20 mouse cellular contexts compared by ENCODE assay signal in genomic region chr17:79093286-79093975, GRCm38 (mm10). TPM values are rescaled to one million over a fixed set of nuclear protein-coding genes. Genes with fewer than 3 reads are reported as not detected.
DNase-seq lines count a peak whose midpoint lies in the region; ATAC-seq and TF ChIP-seq lines count a peak whose summit lies in the region.
"Had no signal": no experiment of that assay in that cellular context is flagged by ENCODE, and none has a peak within 500 bp of the region (broad histone marks: within the 10 kb centered on the region; RNA-seq: fewer than 3 reads in every experiment).

No protein-coding gene starts in this region.

- H3K27me3 ChIP-seq in hindbrain, postnatal 0 days (ENCODE audit: insufficient read depth, low read length) = no peaks in the 10 kb centered on the region
- no peaks in the 10 kb centered on the region for H3K27me3 ChIP-seq in hindbrain, embryonic 11.5 days (ENCODE audit: control insufficient read depth, insufficient read depth, low read length)
- H3K27me3 ChIP-seq: forebrain, embryonic 15.5 days; limb, embryonic 12.5 days; liver, embryonic 13.5 days; neural tube, embryonic 13.5 days had no signal

- no peaks in the 10 kb centered on the region for H3K4me1 ChIP-seq in hindbrain, postnatal 0 days (ENCODE audit: insufficient read depth, low read length)
- H3K4me1 ChIP-seq in hindbrain, embryonic 11.5 days (replicated peaks; ENCODE audit: control insufficient read depth, insufficient read depth, low read length) = no peaks in the 10 kb centered on the region
- H3K4me1 ChIP-seq: forebrain, embryonic 15.5 days; limb, embryonic 12.5 days; liver, embryonic 13.5 days; neural tube, embryonic 13.5 days had no signal

- no peak overlapping the region for H3K27ac ChIP-seq in hindbrain, postnatal 0 days
- no peak overlapping the region for H3K27ac ChIP-seq in hindbrain, embryonic 11.5 days (ENCODE audit: low read depth, low read length)
- H3K27ac ChIP-seq: forebrain, embryonic 15.5 days; heart, embryonic 10.5 days; kidney, postnatal 0 days; limb, embryonic 12.5 days; liver, embryonic 13.5 days; neural tube, embryonic 13.5 days had no signal

- peak; percentile 30 for DNase-seq in hindbrain, postnatal 0 days (ENCODE audit: low spot score)
- no peak for DNase-seq in hindbrain, embryonic 11.5 days (ENCODE audit: low spot score)
- DNase-seq in CD4-positive helper T cell, adult 2 months (ENCODE audit: low read depth, low spot score) = peak; percentile 79
- no peak for DNase-seq in left cerebral cortex, postnatal 25 days (ENCODE audit: low spot score in 2 of 2)
- DNase-seq in cerebellum, adult 9-10 months = no peak
- DNase-seq: cerebellum, adult 11 months; cerebellum, postnatal 25 days; gastrocnemius, postnatal 36 days; kidney, adult 11 months; liver, embryonic 13.5 days; right cerebral cortex, postnatal 14 days had no signal

- 73% methylated on average over 5 of the region's 5 CpGs for WGBS in hindbrain, postnatal 0 days
- WGBS in hindbrain, embryonic 11.5 days = 84% methylated on average over 5 of the region's 5 CpGs

- no peak overlapping the region for H3K9ac ChIP-seq in hindbrain, postnatal 0 days (replicated peaks; ENCODE audit: low read length)
- H3K9ac ChIP-seq in hindbrain, embryonic 11.5 days (ENCODE audit: low read depth, low read length) = no peak overlapping the region
- H3K9ac ChIP-seq: forebrain, embryonic 15.5 days; limb, embryonic 12.5 days; liver, embryonic 13.5 days; neural tube, embryonic 13.5 days had no signal

- ATAC-seq in hindbrain, postnatal 0 days = no peak
- ATAC-seq in hindbrain, embryonic 11.5 days (ENCODE audit: low FRiP score) = no peak
- peak; percentile 90 for ATAC-seq in activated CD4-positive, CD25-positive, alpha-beta regulatory T cell, adult 4 months
- ATAC-seq in neutrophil, adult 5-6 weeks (ENCODE audit: extremely low read depth, insufficient number of reproducible peaks, low FRiP score, poor library complexity, severe bottlenecking) = 0 out of 2 replicates have a peak, but pooled peaks have one; percentile 19
- ATAC-seq: forebrain, embryonic 15.5 days; lung, postnatal 0 days had no signal

- intact Hi-C loops in left cerebral cortex, postnatal 25 days (cut with DNase I) = no loop called here

- no peaks in the 10 kb centered on the region for H3K9me3 ChIP-seq in hindbrain, postnatal 0 days (ENCODE audit: low read length)
- no peaks in the 10 kb centered on the region for H3K9me3 ChIP-seq in hindbrain, embryonic 11.5 days (ENCODE audit: control insufficient read depth, low read length)
- H3K9me3 ChIP-seq: forebrain, embryonic 15.5 days; heart, embryonic 10.5 days; limb, embryonic 12.5 days; liver, embryonic 13.5 days; neural tube, embryonic 13.5 days had no signal

- no peak overlapping the region for H3K4me3 ChIP-seq in hindbrain, postnatal 0 days (ENCODE audit: low read length)
- no peak overlapping the region for H3K4me3 ChIP-seq in hindbrain, embryonic 11.5 days (ENCODE audit: low read depth, low read length)
- H3K4me3 ChIP-seq: erythroblast, embryonic 14.5 days; forebrain, embryonic 15.5 days; heart, embryonic 10.5 days; limb, embryonic 12.5 days; liver, embryonic 13.5 days; neural tube, embryonic 13.5 days had no signal

- no peak for TF ChIP-seq CTCF in hindbrain, postnatal 0 days (IDR thresholded peaks at IDR 0.05; ENCODE audit: low read depth)

- no peaks in the 10 kb centered on the region for H3K36me3 ChIP-seq in hindbrain, postnatal 0 days (ENCODE audit: insufficient read depth, low read length)
- no peaks in the 10 kb centered on the region for H3K36me3 ChIP-seq in hindbrain, embryonic 11.5 days (ENCODE audit: control insufficient read depth, insufficient read depth, low read length)
- H3K36me3 ChIP-seq: forebrain, embryonic 15.5 days; heart, embryonic 10.5 days; limb, embryonic 12.5 days; liver, embryonic 13.5 days; neural tube, embryonic 13.5 days had no signal

- H3K4me2 ChIP-seq in hindbrain, postnatal 0 days (ENCODE audit: low read depth, low read length) = no peak overlapping the region
- H3K4me2 ChIP-seq in hindbrain, embryonic 11.5 days (replicated peaks; ENCODE audit: low read depth, low read length) = no peak overlapping the region
- H3K4me2 ChIP-seq: forebrain, embryonic 15.5 days; limb, embryonic 12.5 days; liver, embryonic 13.5 days; neural tube, embryonic 13.5 days had no signal

RNA-seq across cellular contexts. Expression of gene Qpct, which starts 41.7 kb away (rescaled TPM):
- 30.8 and 32.2 TPM in 2 replicates for total RNA-seq in hindbrain, postnatal 0 days (2014; rRNA removed)
- polyA plus RNA-seq in hindbrain, postnatal 0 days (2015; fragmentation: Nextera tagmentation; extraction: Ambion mirVana) = 37.1 and 37.3 TPM in 2 replicates
- 8.2 and 10.6 TPM in 2 replicates for polyA plus RNA-seq in hindbrain, embryonic 11.5 days (2014; fragmentation: Nextera tagmentation; extraction: Ambion mirVana)
- 1 to 10 TPM; 2.1 to 3.7 TPM for polyA plus RNA-seq in activated CD4-positive, CD25-positive, alpha-beta regulatory T cell, adult 4 months (2017; shearing (Covaris generic))
- total RNA-seq in neutrophil, adult 5-6 weeks (2017) = 0.74 and 1.9 TPM in 2 replicates
- 10 to 100 TPM in 1 of 2 experiments, 1 to 10 TPM in 1; 9.0 to 10.5 TPM for total RNA-seq in left cerebral cortex, postnatal 25 days (2021)
- polyA plus RNA-seq: erythroblast, embryonic 14.5 days had no signal

Comparison
In these comparisons a context has a peak if more than half of its experiments do, and no peak if none do; other contexts are left out.
1. DNase-seq: peak in hindbrain, postnatal 0 days (single experiment) and CD4-positive helper T cell, adult 2 months (single experiment); none in hindbrain, embryonic 11.5 days (single experiment), left cerebral cortex, postnatal 25 days (0 of 2) and cerebellum, adult 9-10 months (single experiment).
2. ATAC-seq: peak in activated CD4-positive, CD25-positive, alpha-beta regulatory T cell, adult 4 months (single experiment) and neutrophil, adult 5-6 weeks (single experiment); none in hindbrain, postnatal 0 days (single experiment) and hindbrain, embryonic 11.5 days (single experiment).